Mouse (Mus musculus) hindbrain, embryonic 13.5 days (tissue): ENCODE measurements around the gene Ubr7. TPM values are rescaled to one million over a fixed set of nuclear protein-coding genes. Genes with fewer than 3 reads are reported as not detected.

Experiments used
- ATAC-seq: fragments of 200-750 bp; cut with Nextera tagmentation; 2 replicates; pipeline ENCODE4 v1.8.0; 2017; ENCODE audit warnings: moderate TSS enrichment; ENCODE audit not compliant: low FRiP score
- H3K27ac ChIP-seq: fragments of 300-500 bp; sonication (generic); 2 replicates; pipeline ENCODE4 v1.5.1; 2015; ENCODE audit warnings: inconsistent platforms, mild to moderate bottlenecking, moderate library complexity
- H3K27me3 ChIP-seq: fragments of 300-500 bp; sonication (generic); 2 replicates; pipeline ENCODE4 v1.6.1; 2015; ENCODE audit warnings: mild to moderate bottlenecking, inconsistent platforms
- H3K36me3 ChIP-seq: fragments of 300-500 bp; sonication (generic); 2 replicates; pipeline ENCODE4 v1.6.1; 2015; ENCODE audit warnings: mild to moderate bottlenecking, inconsistent platforms
- H3K4me1 ChIP-seq: fragments of 300-500 bp; sonication (generic); replicated peaks from 2 replicates; pipeline ENCODE4 v1.6.1; 2015; ENCODE audit warnings: inconsistent platforms
- H3K4me2 ChIP-seq: fragments of 300-500 bp; sonication (generic); 2 replicates; pipeline ENCODE4 v1.6.1; 2015; ENCODE audit warnings: inconsistent platforms, mild to moderate bottlenecking, moderate library complexity
- H3K4me3 ChIP-seq: fragments of 300-500 bp; sonication (generic); 2 replicates; pipeline ENCODE4 v1.5.1; 2015; ENCODE audit warnings: mild to moderate bottlenecking, inconsistent platforms
- H3K9ac ChIP-seq: fragments of 300-500 bp; sonication (generic); 2 replicates; pipeline ENCODE4 v1.6.1; 2015; ENCODE audit warnings: mild to moderate bottlenecking, inconsistent platforms
- H3K9me3 ChIP-seq: fragments of 300-500 bp; sonication (generic); 2 replicates; pipeline ENCODE4 v1.6.1; 2016; ENCODE audit warnings: inconsistent platforms
- WGBS: fragments of 180-500 bp; shearing (Covaris S2); methylation state at CpG from one replicate; pipeline ENCODE4 v1.1.7; 2015; 5-methylcytosine and 5-hydroxymethylcytosine counted together
- polyA plus RNA-seq: library from polyadenylated mRNA; unstranded; fragments of >200 nt; fragmentation: Nextera tagmentation; extraction: Ambion mirVana; gene quantifications from 2 replicates; pipeline ENCODE4 v1.2.1, GENCODE M21; 2015

Gene Ubr7
- polyA plus RNA-seq, 1 experiment from 2014 or later: 36.9 TPM

- H3K9ac ChIP-seq: no peak overlapping the region
- H3K27ac ChIP-seq: no peak overlapping the region
- H3K9me3 ChIP-seq: no peaks in the 10 kb centered on the region
- no peak overlapping the region for H3K4me2 ChIP-seq
- no peak for ATAC-seq
- 89% methylated on average over 3 of the region's 3 CpGs for WGBS
- H3K4me1 ChIP-seq: peaks cover 11% of the 10 kb centered on the region
- H3K4me3 ChIP-seq: no peak overlapping the region
- H3K36me3 ChIP-seq: peaks cover 14% of the 10 kb centered on the region
- no peaks in the 10 kb centered on the region for H3K27me3 ChIP-seq
Observed at GRCm38 (mm10) chr12:102748256-102748655, 9.5 kb upstream of the Ubr7 start.

GRCm38 (mm10) chr12:102756304-102756703 lies 1.5 kb upstream of the Ubr7 start:
- no peaks in the 10 kb centered on the region for H3K9me3 ChIP-seq
- H3K27me3 ChIP-seq: no peaks in the 10 kb centered on the region
- peaks cover 37% of the 10 kb centered on the region for H3K4me1 ChIP-seq
- no peak overlapping the region for H3K27ac ChIP-seq
- no peak for ATAC-seq
- H3K36me3 ChIP-seq: no peaks in the 10 kb centered on the region
- 88% methylated on average over 7 of the region's 7 CpGs for WGBS
- peak overlapping the region; percentile 87 for H3K4me3 ChIP-seq
- peak overlapping the region; percentile 82; the same call in 1 of the 2 replicates for H3K9ac ChIP-seq
- peak overlapping the region; percentile 64 for H3K4me2 ChIP-seq

- Histone ChIP-seq H3K27me3 (no peaks in the 10 kb centered on the region), H3K9me3 (no peaks in the 10 kb centered on the region), H3K36me3 (peaks cover under 1% of the 10 kb centered on the region; the same call in 1 of the 2 replicates), H3K9ac (peak overlapping the region; percentile 82), H3K27ac (peak overlapping the region; percentile 93), H3K4me2 (peak overlapping the region; percentile 64), H3K4me3 (peak overlapping the region; percentile 87), H3K4me1 (peaks cover 37% of the 10 kb centered on the region)
- 2% methylated on average over 45 of the region's 46 CpGs for WGBS
- peak; percentile 85 for ATAC-seq
Observed at GRCm38 (mm10) chr12:102757055-102757688, 595 bp upstream of the Ubr7 start.

GRCm38 (mm10) chr12:102758403-102758756 lies 613 bp downstream of the Ubr7 start, which contains the start of gene Gm20604:
Gene Gm20604 (minus strand): TSS chr12:102758672.
- WGBS: under 1% methylated on average over 10 of the region's 10 CpGs
- ATAC-seq: peak; percentile 4; the same call in 1 of the 2 replicates

GRCm38 (mm10) chr12:102758936-102759335 lies 1.2 kb downstream of the Ubr7 start:
- ATAC-seq: no peak
- under 1% methylated on average over 5 of the region's 5 CpGs for WGBS
- H3K36me3 ChIP-seq: peaks cover 12% of the 10 kb centered on the region

More at GRCm38 (mm10) chr12:102758403-102758756, 613 bp downstream of the Ubr7 start, which contains the start of gene Gm20604:
- no peaks in the 10 kb centered on the region for H3K27me3 ChIP-seq
- H3K4me1 ChIP-seq: peaks cover 37% of the 10 kb centered on the region
- H3K36me3 ChIP-seq: peaks cover 8% of the 10 kb centered on the region; the same call in 1 of the 2 replicates
- H3K9me3 ChIP-seq: no peaks in the 10 kb centered on the region
- peak within 1 kb of the TSS; percentile 93 for H3K27ac ChIP-seq
- H3K4me2 ChIP-seq: peak within 1 kb of the TSS; percentile 95
- H3K9ac ChIP-seq: peak within 1 kb of the TSS; percentile 87
- H3K4me3 ChIP-seq: peak within 1 kb of the TSS; percentile 87

GRCm38 (mm10) chr12:102761668-102762067 lies 3.9 kb downstream of the Ubr7 start:
- H3K36me3 ChIP-seq: peaks cover 32% of the 10 kb centered on the region
- H3K27me3 ChIP-seq: no peaks in the 10 kb centered on the region
- no peak for ATAC-seq
- H3K4me3 ChIP-seq: no peak overlapping the region
- H3K9me3 ChIP-seq: no peaks in the 10 kb centered on the region
- WGBS: 92% methylated on average over 3 of the region's 3 CpGs
- H3K9ac ChIP-seq: no peak overlapping the region
- no peak overlapping the region for H3K27ac ChIP-seq
- peaks cover 20% of the 10 kb centered on the region for H3K4me1 ChIP-seq
- H3K4me2 ChIP-seq: no peak overlapping the region

More at GRCm38 (mm10) chr12:102758936-102759335, 1.2 kb downstream of the Ubr7 start:
- H3K9me3 ChIP-seq: no peaks in the 10 kb centered on the region
- H3K4me3 ChIP-seq: peak overlapping the region; percentile 87
- peak overlapping the region; percentile 95 for H3K4me2 ChIP-seq
- H3K27me3 ChIP-seq: no peaks in the 10 kb centered on the region
- H3K27ac ChIP-seq: peak overlapping the region; percentile 89; the same call in 1 of the 2 replicates
- peaks cover 37% of the 10 kb centered on the region for H3K4me1 ChIP-seq
- peak overlapping the region; percentile 87 for H3K9ac ChIP-seq

GRCm38 (mm10) chr12:102763696-102764095 lies 5.9 kb downstream of the Ubr7 start:
- no peak for ATAC-seq

GRCm38 (mm10) chr12:102769000-102769399 lies 11.2 kb downstream of the Ubr7 start:
- H3K4me1 ChIP-seq: no peaks in the 10 kb centered on the region
- no peak overlapping the region for H3K4me3 ChIP-seq
- no peak for ATAC-seq
- no peak overlapping the region for H3K4me2 ChIP-seq
- 95% methylated on average over 4 of the region's 4 CpGs for WGBS
- H3K36me3 ChIP-seq: peaks cover 88% of the 10 kb centered on the region
- no peaks in the 10 kb centered on the region for H3K27me3 ChIP-seq
- no peak overlapping the region for H3K9ac ChIP-seq
- H3K9me3 ChIP-seq: no peaks in the 10 kb centered on the region
- no peak overlapping the region for H3K27ac ChIP-seq

More at GRCm38 (mm10) chr12:102763696-102764095, 5.9 kb downstream of the Ubr7 start:
- peaks cover 51% of the 10 kb centered on the region for H3K36me3 ChIP-seq
- H3K4me3 ChIP-seq: no peak overlapping the region
- no peak overlapping the region for H3K9ac ChIP-seq
- H3K27ac ChIP-seq: no peak overlapping the region
- no peaks in the 10 kb centered on the region for H3K27me3 ChIP-seq
- peaks cover 15% of the 10 kb centered on the region for H3K4me1 ChIP-seq
- no peak overlapping the region for H3K4me2 ChIP-seq
- H3K9me3 ChIP-seq: no peaks in the 10 kb centered on the region

GRCm38 (mm10) chr12:102771601-102772000 lies 13.8 kb downstream of the Ubr7 start:
- no peak for ATAC-seq
- WGBS: 95% methylated on average over 8 of the region's 8 CpGs

GRCm38 (mm10) chr12:102772676-102773075 lies 14.9 kb downstream of the Ubr7 start:
- Histone ChIP-seq H3K27ac (no peak overlapping the region), H3K9ac (no peak overlapping the region), H3K9me3 (no peaks in the 10 kb centered on the region), H3K4me1 (no peaks in the 10 kb centered on the region), H3K36me3 (peaks cover 89% of the 10 kb centered on the region), H3K27me3 (no peaks in the 10 kb centered on the region), H3K4me3 (no peak overlapping the region), H3K4me2 (no peak overlapping the region)
- ATAC-seq: no peak
- 92% methylated on average over 5 of the region's 5 CpGs for WGBS

More at GRCm38 (mm10) chr12:102771601-102772000, 13.8 kb downstream of the Ubr7 start:
- H3K4me3 ChIP-seq: no peak overlapping the region
- H3K9ac ChIP-seq: no peak overlapping the region
- peaks cover 91% of the 10 kb centered on the region for H3K36me3 ChIP-seq
- H3K27me3 ChIP-seq: no peaks in the 10 kb centered on the region
- no peaks in the 10 kb centered on the region for H3K4me1 ChIP-seq
- no peaks in the 10 kb centered on the region for H3K9me3 ChIP-seq
- no peak overlapping the region for H3K4me2 ChIP-seq
- no peak overlapping the region for H3K27ac ChIP-seq

GRCm38 (mm10) chr12:102776035-102776434 lies 18.3 kb downstream of the Ubr7 start:
- Histone ChIP-seq H3K4me1 (no peaks in the 10 kb centered on the region), H3K27me3 (no peaks in the 10 kb centered on the region), H3K4me2 (no peak overlapping the region), H3K27ac (no peak overlapping the region), H3K9me3 (no peaks in the 10 kb centered on the region), H3K4me3 (no peak overlapping the region), H3K9ac (no peak overlapping the region), H3K36me3 (peaks cover 66% of the 10 kb centered on the region)
- no peak for ATAC-seq
- WGBS: 93% methylated on average over 14 of the region's 14 CpGs

- no peaks in the 10 kb centered on the region for H3K27me3 ChIP-seq
- H3K4me3 ChIP-seq: no peak overlapping the region
- ATAC-seq: no peak
- H3K27ac ChIP-seq: no peak overlapping the region
- no peak overlapping the region for H3K9ac ChIP-seq
- H3K9me3 ChIP-seq: no peaks in the 10 kb centered on the region
- H3K36me3 ChIP-seq: peaks cover 54% of the 10 kb centered on the region
- H3K4me2 ChIP-seq: no peak overlapping the region
- no peaks in the 10 kb centered on the region for H3K4me1 ChIP-seq
- 86% methylated on average over 5 of the region's 5 CpGs for WGBS
Observed at GRCm38 (mm10) chr12:102778151-102778550, 20.4 kb downstream of the Ubr7 start.

- WGBS: 58% methylated on average over 3 of the region's 3 CpGs
- H3K36me3 ChIP-seq: peaks cover 53% of the 10 kb centered on the region
- no peak for ATAC-seq
- no peaks in the 10 kb centered on the region for H3K9me3 ChIP-seq
- H3K4me2 ChIP-seq: no peak overlapping the region
- no peak overlapping the region for H3K9ac ChIP-seq
- H3K27me3 ChIP-seq: no peaks in the 10 kb centered on the region
- no peaks in the 10 kb centered on the region for H3K4me1 ChIP-seq
- H3K27ac ChIP-seq: no peak overlapping the region
- no peak overlapping the region for H3K4me3 ChIP-seq
Observed at GRCm38 (mm10) chr12:102779452-102779851, 21.7 kb downstream of the Ubr7 start.
